Mouse (Mus musculus): ENCODE measurements at regions not wholly inside any gene's neighbourhood (a gene's known extent, or its start where the extent isn't known, plus 50 kb on each side); places are given as distances from the start of the nearest gene placed in this dataset.

GRCm38 (mm10) chr1:60621064-60621726 is 54.3 kb upstream of the Raph1 start:
- TF ChIP-seq POLR2A (IDR thresholded peaks at IDR 0.05; ENCODE audit: low read depth, low read length) (no peak), CTCF (IDR thresholded peaks at IDR 0.05; ENCODE audit: borderline replicate concordance, insufficient read depth, low read length) (no peak)

All from embryonic fibroblast, embryonic 13.5 days (primary cell).